Mouse (Mus musculus): ENCODE measurements around the gene Uimc1. TPM values are rescaled to one million over a fixed set of nuclear protein-coding genes. Genes with fewer than 3 reads are reported as not detected.

Uimc1 gene
- total RNA-seq, 4 experiments from 2014 or later = 22.3 to 28.3 (median 25.1) TPM

DNA sequence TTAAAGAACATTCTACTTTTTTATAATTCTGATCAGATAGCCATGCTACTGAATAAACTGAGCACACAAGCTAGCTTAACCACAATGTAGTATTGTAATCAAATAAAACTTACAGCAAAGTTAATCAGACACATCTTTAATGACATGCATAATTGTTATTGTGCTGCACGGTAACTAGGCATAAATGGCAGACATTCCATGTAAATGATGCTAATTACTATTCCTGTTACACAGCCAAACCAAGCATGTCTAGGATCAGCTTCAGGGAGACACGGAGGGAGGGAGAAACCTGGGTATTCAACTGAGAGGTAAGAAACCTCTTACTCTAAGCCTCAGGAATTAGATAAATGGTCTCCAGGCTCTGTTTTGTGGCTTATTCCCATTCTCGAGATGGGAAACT, 52.4 kb downstream of the Uimc1 start:
- no peak for DNase-seq (ENCODE audit: low spot score in 2 of 2)

DNA sequence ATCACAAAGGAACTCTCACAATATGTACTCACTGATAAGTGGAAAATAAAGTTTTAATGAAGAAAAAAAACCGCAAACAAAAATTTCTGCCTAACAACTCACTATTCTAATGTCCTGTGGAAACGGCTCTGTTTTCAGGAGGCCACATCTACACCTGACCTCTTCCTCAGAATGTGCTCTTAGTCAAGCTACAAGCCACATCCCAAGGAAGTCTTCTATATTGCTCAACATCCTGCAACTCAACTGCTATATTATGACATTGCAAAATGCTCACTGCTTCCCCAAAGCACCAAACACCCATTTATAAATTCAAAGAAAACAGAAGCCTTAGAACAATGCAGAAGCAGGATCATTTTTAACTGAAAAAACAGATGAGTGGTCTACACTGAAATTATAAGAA, 60.1 kb downstream of the Uimc1 start:
- DNase-seq (ENCODE audit: low spot score in 2 of 2) = no peak

- DNase-seq (ENCODE audit: low spot score in 2 of 2) = no peak
Observed at GRCm38 (mm10) chr13:55024215-55024614, 75.9 kb downstream of the Uimc1 start.

DNA sequence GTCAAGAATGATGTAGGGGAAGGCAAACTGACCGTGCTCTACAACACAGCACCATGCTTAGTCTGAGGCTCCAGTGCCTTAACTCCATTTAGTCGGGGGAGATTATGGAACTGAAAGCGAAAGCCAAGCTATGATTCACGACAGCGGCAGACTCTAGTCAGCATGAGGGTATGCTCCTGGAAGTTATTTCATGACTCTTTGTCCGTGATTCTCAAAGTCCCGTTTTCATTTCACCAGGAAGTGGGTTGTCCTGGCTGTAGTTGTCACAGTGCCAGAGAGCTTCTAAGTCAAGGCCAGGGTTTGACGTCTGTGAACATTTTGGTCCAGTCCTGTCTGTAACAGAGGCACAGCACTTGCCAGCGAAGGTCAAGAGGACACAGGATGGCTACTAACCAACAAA, 77.4 kb downstream of the Uimc1 start:
- no peak for DNase-seq (ENCODE audit: low spot score in 2 of 2)

DNA sequence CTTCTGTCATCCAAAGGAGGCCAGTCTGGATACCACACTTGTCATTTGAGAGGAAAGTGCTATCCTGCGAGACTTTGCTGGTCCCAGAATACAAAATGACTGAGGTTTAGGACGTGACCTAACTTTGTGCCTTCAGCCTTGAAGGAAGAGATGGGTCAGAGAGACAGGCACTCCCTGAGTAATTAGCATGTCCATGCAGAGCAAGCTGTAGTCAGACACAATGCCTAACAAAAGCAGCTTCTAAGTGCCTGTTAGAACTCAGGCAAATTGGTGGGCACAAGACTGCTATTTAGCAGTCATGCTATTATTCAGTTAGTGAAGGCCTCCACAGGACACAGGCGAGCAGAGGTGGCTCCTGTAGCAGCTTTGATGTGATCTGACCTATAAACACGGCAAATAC, 77.8 kb downstream of the Uimc1 start:
- DNase-seq (ENCODE audit: low spot score in 2 of 2) = no peak

DNA sequence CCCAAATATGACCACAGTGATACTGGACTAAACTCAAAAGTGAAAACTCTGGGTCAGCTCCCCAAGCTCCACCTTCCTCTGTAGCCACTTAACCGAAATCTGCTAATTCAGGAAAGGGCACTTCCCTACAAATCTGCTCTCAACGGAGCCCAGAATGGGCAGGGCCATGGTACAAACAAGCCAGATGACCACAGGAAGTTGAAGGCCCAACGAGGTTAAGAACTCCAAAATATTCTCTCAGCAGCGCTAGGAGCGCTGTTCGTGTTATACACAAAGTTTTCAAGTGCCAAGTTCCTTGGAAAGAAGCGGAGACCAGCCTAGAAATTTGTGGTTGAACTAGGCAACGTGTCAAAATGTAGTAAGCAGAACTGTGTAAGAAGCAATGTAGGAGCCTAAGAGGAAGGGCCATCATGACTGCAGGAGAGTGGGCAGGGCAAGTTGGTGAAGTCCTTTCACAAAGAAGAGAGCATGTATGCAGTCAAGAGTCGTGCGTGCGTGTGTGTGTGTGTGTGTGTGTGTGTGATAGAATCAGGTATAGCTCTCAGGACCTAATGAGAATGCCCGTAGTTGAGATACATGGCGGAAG, 78.8 kb downstream of the Uimc1 start, which contains the start of gene Hk3:
Hk3 (minus strand) TSS at position 192 of the 586 bp plus-strand sequence.
- DNase-seq (ENCODE audit: low spot score in 2 of 2) = no peak

GRCm38 (mm10) chr13:55020051-55020450, 80.0 kb downstream of the Uimc1 start:
- DNase-seq (ENCODE audit: low spot score in 2 of 2) = no peak

- DNase-seq (ENCODE audit: low spot score in 2 of 2) = no peak
Observed at GRCm38 (mm10) chr13:55019181-55019580, 80.9 kb downstream of the Uimc1 start.

GRCm38 (mm10) chr13:55018700-55019099, 81.4 kb downstream of the Uimc1 start:
- DNase-seq (ENCODE audit: low spot score in 2 of 2) = no peak

- no peak for DNase-seq (ENCODE audit: low spot score in 2 of 2)
Observed at GRCm38 (mm10) chr13:55017898-55018599, 82.1 kb downstream of the Uimc1 start.

DNA sequence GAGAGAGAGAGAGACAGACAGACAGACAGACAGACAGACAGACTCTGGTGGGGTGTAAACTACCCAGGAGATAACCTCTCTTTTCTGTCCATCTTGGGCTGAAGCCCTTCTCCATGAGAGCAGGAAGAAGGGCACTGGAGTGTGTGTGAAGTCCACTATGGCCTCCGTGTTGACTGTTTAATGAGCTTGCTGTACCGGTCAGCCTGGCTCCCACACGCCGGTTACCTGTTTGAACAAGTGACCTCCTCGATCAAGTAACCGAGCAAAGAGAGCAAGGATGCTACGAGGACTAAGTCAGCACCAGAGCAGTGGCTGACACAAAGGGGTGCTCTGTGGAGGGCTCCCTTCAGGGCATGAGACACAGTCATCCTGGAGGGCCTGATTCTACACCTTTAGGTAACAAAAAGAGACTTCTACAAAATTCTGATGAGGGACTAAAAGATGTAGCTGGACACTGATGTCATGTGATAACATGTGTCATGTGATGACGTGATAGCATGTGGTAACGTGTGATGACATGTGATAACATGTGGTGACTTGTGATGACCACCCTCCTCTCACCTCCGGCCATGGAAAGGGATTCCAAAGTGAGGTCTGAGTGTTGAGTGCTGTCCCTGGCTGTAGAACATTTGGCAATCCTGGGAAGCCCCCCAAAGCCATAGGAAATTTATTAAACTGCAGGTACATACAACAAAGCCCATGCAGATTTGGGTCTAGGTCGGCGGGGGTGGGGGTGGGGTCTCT, 82.8 kb downstream of the Uimc1 start:
- DNase-seq (ENCODE audit: low spot score in 2 of 2) = no peak

DNA sequence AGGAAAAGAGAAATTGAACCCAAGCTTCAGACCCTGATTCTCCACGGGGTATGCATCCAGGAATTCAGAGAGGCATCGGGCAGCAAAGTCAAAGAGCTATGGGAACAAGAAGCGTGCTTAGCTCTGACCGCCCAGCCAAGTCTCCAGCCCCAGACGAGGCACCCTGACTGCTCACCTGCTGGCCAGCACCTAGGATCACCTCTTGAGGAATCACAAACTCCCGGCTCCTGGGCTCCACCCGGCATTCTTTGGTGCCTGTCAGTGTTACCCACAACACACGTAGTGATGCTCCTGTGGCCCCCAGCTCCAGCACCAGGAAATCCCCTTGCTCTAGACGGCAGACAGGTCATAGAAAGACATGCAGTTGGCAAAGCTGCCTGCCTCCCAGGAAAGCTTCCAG, 85.6 kb downstream of the Uimc1 start:
- no peak for DNase-seq (ENCODE audit: low spot score in 2 of 2)

- no peak for DNase-seq (ENCODE audit: low spot score in 2 of 2)
Observed at GRCm38 (mm10) chr13:55013702-55014344, 86.3 kb downstream of the Uimc1 start.

DNA sequence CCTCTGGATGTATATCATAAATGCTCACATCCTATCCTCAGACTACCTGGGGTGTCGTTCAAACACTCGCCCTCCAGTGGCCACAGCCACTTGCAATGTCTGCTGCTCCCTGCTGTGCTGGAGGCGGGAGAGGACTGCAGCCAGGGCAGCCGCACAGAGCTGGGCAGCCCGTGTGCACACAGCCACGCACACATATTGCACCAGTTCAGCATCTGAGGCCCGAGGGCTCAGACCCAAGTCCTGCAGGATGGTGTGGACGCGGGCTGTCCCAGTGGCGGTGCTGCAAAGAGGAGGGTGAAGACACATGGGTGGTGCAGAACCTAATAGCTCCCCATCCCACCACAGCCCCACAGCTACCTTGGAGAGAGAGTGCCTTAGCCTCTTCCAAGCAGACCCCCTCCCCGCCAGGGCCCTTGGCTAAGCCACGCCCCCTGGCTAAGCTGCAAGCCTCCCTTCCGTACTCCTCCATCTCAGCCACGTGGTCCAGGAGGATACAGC, 88.1 kb downstream of the Uimc1 start:
- no peak for DNase-seq (ENCODE audit: low spot score in 2 of 2)

- DNase-seq (ENCODE audit: low spot score in 2 of 2) = no peak
Observed at GRCm38 (mm10) chr13:55011103-55011502, 89.0 kb downstream of the Uimc1 start.

DNA sequence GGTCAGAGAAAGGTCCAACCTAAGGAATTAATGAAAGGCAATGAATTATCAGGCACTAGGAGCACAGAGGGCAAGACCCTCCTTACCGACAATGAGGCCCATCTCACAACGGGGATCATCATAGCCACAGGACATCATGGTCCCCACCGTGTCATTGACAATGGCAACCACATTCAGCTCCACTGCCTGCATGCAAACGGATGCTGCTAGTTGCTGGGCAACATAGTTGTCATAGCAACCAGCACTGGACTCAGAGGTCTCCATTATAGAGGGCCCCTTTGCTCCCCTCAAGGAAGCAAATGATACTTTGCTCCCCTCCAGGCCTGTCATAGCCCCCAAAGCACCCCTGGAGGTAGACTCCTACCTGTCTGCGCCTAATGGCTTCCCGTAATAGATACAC, 91.5 kb downstream of the Uimc1 start:
- no peak for DNase-seq (ENCODE audit: low spot score in 2 of 2)

DNA sequence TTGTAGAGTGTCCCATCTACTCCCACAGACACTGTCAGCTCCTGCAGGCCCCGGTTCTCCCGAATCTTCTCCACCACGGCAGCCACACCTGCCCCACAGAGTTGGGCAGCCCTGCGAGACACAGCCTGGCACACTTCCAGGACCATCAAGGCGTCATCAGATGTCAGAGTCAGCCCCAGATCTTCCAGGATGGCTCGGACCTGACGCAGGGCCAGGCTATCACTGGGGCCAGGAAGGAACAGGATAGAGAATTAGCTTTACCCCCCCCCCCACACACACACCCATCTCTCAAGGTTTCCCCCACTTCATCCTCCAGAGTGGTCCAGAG, 93.7 kb downstream of the Uimc1 start:
- no peak for DNase-seq (ENCODE audit: low spot score in 2 of 2)

- no peak for DNase-seq (ENCODE audit: low spot score in 2 of 2)
Observed at GRCm38 (mm10) chr13:55005691-55006414, 94.2 kb downstream of the Uimc1 start.

DNA sequence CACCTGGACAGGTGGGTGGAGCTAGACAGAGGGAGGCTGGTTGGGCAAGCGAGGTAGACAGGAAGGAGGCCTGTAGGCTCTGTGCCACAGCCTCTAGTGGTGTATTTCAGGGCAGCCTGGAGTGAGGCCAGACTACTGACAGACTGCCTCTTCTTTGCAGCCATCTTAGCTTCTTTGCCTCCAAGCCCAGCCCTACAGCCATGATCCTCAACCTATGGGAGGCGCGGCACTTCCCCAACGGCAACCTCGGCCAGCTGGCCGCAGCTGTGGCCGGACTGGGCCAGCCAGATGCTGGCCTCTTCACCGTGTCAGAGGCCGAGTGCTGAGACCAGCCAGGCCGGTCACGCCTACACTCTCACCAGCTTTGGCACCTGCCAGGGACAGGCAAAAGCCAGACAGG, 95.5 kb downstream of the Uimc1 start:
- DNase-seq (ENCODE audit: low spot score in 2 of 2) = no peak

- no peak for DNase-seq (ENCODE audit: low spot score in 2 of 2)
Observed at GRCm38 (mm10) chr13:55002090-55002489, 98.0 kb downstream of the Uimc1 start.

GRCm38 (mm10) chr13:55000433-55000832, 99.7 kb downstream of the Uimc1 start:
- DNase-seq (ENCODE audit: low spot score in 2 of 2) = no peak
